Mouse (Mus musculus): ENCODE data around the gene Gpc5. TPM values are rescaled to one million over a fixed set of nuclear protein-coding genes. Genes with fewer than 3 reads are reported as not detected.

Gene Gpc5
- 0.81 and 0.85 TPM in 2 replicates for polyA plus RNA-seq (2016; fragmentation: Nextera tagmentation; extraction: Ambion mirVana)

- Histone ChIP-seq H3K36me3 (replicated peaks) (no peaks in the 10 kb centered on the region), H3K4me3 (peak within 1 kb of the TSS; percentile 76), H3K4me1 (peaks cover 18% of the 10 kb centered on the region), H3K9me3 (no peaks in the 10 kb centered on the region), H3K27me3 (ENCODE audit: poor library complexity, severe bottlenecking) (peaks cover 72% of the 10 kb centered on the region), H3K27ac (peak within 1 kb of the TSS; percentile 15)
- DNase-seq (ENCODE audit: extremely low spot score, low spot score) = peak; percentile 87
- whole genome bisulfite sequencing = under 1% methylated on average over 30 of the region's 31 CpGs
Observed at GRCm38 (mm10) chr14:115092081-115092480, at the start of gene Gpc5. Gene Gpc5 (plus strand): TSS chr14:115092215.

GRCm38 (mm10) chr14:115042660-115043059 lies 49.4 kb upstream of the Gpc5 start:
- WGBS = 1% methylated on average over 4 of the region's 4 CpGs
- H3K36me3 ChIP-seq (replicated peaks) = peaks cover 50% of the 10 kb centered on the region
- H3K4me3 ChIP-seq = peak overlapping the region; percentile 89
- DNase-seq (ENCODE audit: extremely low spot score, low spot score) = no peak
- H3K27me3 ChIP-seq (ENCODE audit: poor library complexity, severe bottlenecking) = peaks cover 12% of the 10 kb centered on the region
- H3K27ac ChIP-seq = peak overlapping the region; percentile 100
- no peaks in the 10 kb centered on the region for H3K9me3 ChIP-seq
- peaks cover 33% of the 10 kb centered on the region for H3K4me1 ChIP-seq

- peaks cover 6% of the 10 kb centered on the region; the same call in 1 of the 2 replicates for H3K27me3 ChIP-seq (ENCODE audit: poor library complexity, severe bottlenecking)
- no peak for DNase-seq (ENCODE audit: extremely low spot score, low spot score)
- H3K36me3 ChIP-seq (replicated peaks) = peaks cover 57% of the 10 kb centered on the region
- H3K27ac ChIP-seq = no peak overlapping the region
- 86% methylated on average over 5 of the region's 5 CpGs for WGBS
- peaks cover 33% of the 10 kb centered on the region for H3K4me1 ChIP-seq
- no peaks in the 10 kb centered on the region for H3K9me3 ChIP-seq
- H3K4me3 ChIP-seq = peak overlapping the region; percentile 89
Observed at GRCm38 (mm10) chr14:115044016-115044415, 48.0 kb upstream of the Gpc5 start.

GRCm38 (mm10) chr14:115045712-115046111 lies 46.3 kb upstream of the Gpc5 start:
- WGBS = 88% methylated on average over 3 of the region's 3 CpGs
- Histone ChIP-seq H3K4me1 (peaks cover 28% of the 10 kb centered on the region), H3K4me3 (no peak overlapping the region), H3K36me3 (replicated peaks) (peaks cover 57% of the 10 kb centered on the region), H3K27ac (no peak overlapping the region), H3K9me3 (no peaks in the 10 kb centered on the region), H3K27me3 (ENCODE audit: poor library complexity, severe bottlenecking) (no peaks in the 10 kb centered on the region)
- DNase-seq (ENCODE audit: extremely low spot score, low spot score) = no peak

- H3K27ac ChIP-seq = no peak overlapping the region
- H3K4me1 ChIP-seq = peaks cover 28% of the 10 kb centered on the region
- H3K36me3 ChIP-seq (replicated peaks) = peaks cover 57% of the 10 kb centered on the region
- no peak for DNase-seq (ENCODE audit: extremely low spot score, low spot score)
- no peak overlapping the region for H3K4me3 ChIP-seq
- no peaks in the 10 kb centered on the region for H3K27me3 ChIP-seq (ENCODE audit: poor library complexity, severe bottlenecking)
- H3K9me3 ChIP-seq = no peaks in the 10 kb centered on the region
- 90% methylated on average over 3 of the region's 3 CpGs for WGBS
Observed at GRCm38 (mm10) chr14:115047316-115047715, 44.7 kb upstream of the Gpc5 start.

GRCm38 (mm10) chr14:115047990-115048862 lies 43.8 kb upstream of the Gpc5 start:
- Histone ChIP-seq H3K36me3 (replicated peaks) (peaks cover 51% of the 10 kb centered on the region), H3K4me3 (no peak overlapping the region), H3K27me3 (ENCODE audit: poor library complexity, severe bottlenecking) (no peaks in the 10 kb centered on the region), H3K9me3 (no peaks in the 10 kb centered on the region), H3K4me1 (peaks cover 25% of the 10 kb centered on the region), H3K27ac (no peak overlapping the region)
- 49% methylated on average over 5 of the region's 5 CpGs for WGBS
- no peak for DNase-seq (ENCODE audit: extremely low spot score, low spot score)

- Histone ChIP-seq H3K36me3 (replicated peaks) (peaks cover 43% of the 10 kb centered on the region), H3K27ac (no peak overlapping the region), H3K27me3 (ENCODE audit: poor library complexity, severe bottlenecking) (no peaks in the 10 kb centered on the region), H3K9me3 (no peaks in the 10 kb centered on the region), H3K4me1 (peaks cover 17% of the 10 kb centered on the region), H3K4me3 (no peak overlapping the region)
- 37% methylated on average over 5 of the region's 5 CpGs for WGBS
- DNase-seq (ENCODE audit: extremely low spot score, low spot score) = no peak
Observed at GRCm38 (mm10) chr14:115048863-115049566, 43.0 kb upstream of the Gpc5 start.

GRCm38 (mm10) chr14:115049831-115050230 lies 42.2 kb upstream of the Gpc5 start:
- DNase-seq (ENCODE audit: extremely low spot score, low spot score) = no peak
- H3K4me1 ChIP-seq = peaks cover 9% of the 10 kb centered on the region
- H3K27ac ChIP-seq = no peak overlapping the region
- no peaks in the 10 kb centered on the region for H3K9me3 ChIP-seq
- peaks cover 35% of the 10 kb centered on the region for H3K36me3 ChIP-seq (replicated peaks)
- no peaks in the 10 kb centered on the region for H3K27me3 ChIP-seq (ENCODE audit: poor library complexity, severe bottlenecking)
- H3K4me3 ChIP-seq = no peak overlapping the region

GRCm38 (mm10) chr14:115051106-115051760 lies 40.8 kb upstream of the Gpc5 start:
- 80% methylated on average over 5 of the region's 5 CpGs for WGBS
- no peak for DNase-seq (ENCODE audit: extremely low spot score, low spot score)
- H3K9me3 ChIP-seq = no peaks in the 10 kb centered on the region
- H3K4me1 ChIP-seq = no peaks in the 10 kb centered on the region
- H3K27ac ChIP-seq = no peak overlapping the region
- peaks cover 21% of the 10 kb centered on the region for H3K36me3 ChIP-seq (replicated peaks)
- no peak overlapping the region for H3K4me3 ChIP-seq
- H3K27me3 ChIP-seq (ENCODE audit: poor library complexity, severe bottlenecking) = no peaks in the 10 kb centered on the region

- Histone ChIP-seq H3K36me3 (replicated peaks) (peaks cover 10% of the 10 kb centered on the region), H3K4me3 (no peak overlapping the region), H3K27ac (no peak overlapping the region), H3K9me3 (no peaks in the 10 kb centered on the region), H3K27me3 (ENCODE audit: poor library complexity, severe bottlenecking) (no peaks in the 10 kb centered on the region), H3K4me1 (no peaks in the 10 kb centered on the region)
- WGBS = 91% methylated on average over 4 of the region's 4 CpGs
- no peak for DNase-seq (ENCODE audit: extremely low spot score, low spot score)
Observed at GRCm38 (mm10) chr14:115052371-115052770, 39.6 kb upstream of the Gpc5 start.

GRCm38 (mm10) chr14:115054252-115054651 lies 37.8 kb upstream of the Gpc5 start:
- 91% methylated on average over 4 of the region's 4 CpGs for WGBS
- no peaks in the 10 kb centered on the region for H3K4me1 ChIP-seq
- H3K9me3 ChIP-seq = no peaks in the 10 kb centered on the region
- H3K27me3 ChIP-seq (ENCODE audit: poor library complexity, severe bottlenecking) = no peaks in the 10 kb centered on the region
- DNase-seq (ENCODE audit: extremely low spot score, low spot score) = no peak
- no peak overlapping the region for H3K27ac ChIP-seq
- H3K36me3 ChIP-seq (replicated peaks) = peaks cover 16% of the 10 kb centered on the region
- H3K4me3 ChIP-seq = no peak overlapping the region

GRCm38 (mm10) chr14:115057524-115057923 lies 34.5 kb upstream of the Gpc5 start:
- 85% methylated on average over 4 of the region's 4 CpGs for WGBS
- Histone ChIP-seq H3K36me3 (replicated peaks) (peaks cover 18% of the 10 kb centered on the region), H3K27me3 (ENCODE audit: poor library complexity, severe bottlenecking) (no peaks in the 10 kb centered on the region), H3K27ac (no peak overlapping the region), H3K4me3 (no peak overlapping the region), H3K9me3 (no peaks in the 10 kb centered on the region), H3K4me1 (no peaks in the 10 kb centered on the region)
- no peak for DNase-seq (ENCODE audit: extremely low spot score, low spot score)
